9 mouse cellular contexts compared by ENCODE assay signal in the genomic region with DNA sequence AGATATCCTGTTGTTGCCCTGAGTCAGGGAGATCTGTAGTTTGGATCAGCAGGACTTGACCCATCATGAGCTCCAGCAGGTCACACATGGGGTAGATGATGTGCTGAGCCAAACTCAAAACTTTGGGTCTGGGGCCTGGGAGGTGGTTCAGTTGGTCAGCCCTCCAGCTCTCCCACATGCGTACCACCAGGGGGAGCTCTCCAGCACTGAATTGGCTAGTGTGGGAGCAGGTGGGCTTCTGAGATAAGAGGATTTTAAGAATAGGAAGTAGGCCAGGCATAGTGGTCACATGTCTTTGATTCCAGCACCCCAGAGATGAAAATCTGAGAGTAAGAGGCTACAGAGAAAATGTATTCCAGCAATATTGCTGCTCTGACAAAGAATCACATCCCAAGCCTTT. TPM values are rescaled to one million over a fixed set of nuclear protein-coding genes. Genes with fewer than 3 reads are reported as not detected.
A peak's percentile ranks its signal among the peaks of the same experiment; 100 is the strongest.
DNase-seq lines count a peak whose midpoint lies in the region; ATAC-seq and TF ChIP-seq lines count a peak whose summit lies in the region.
"Had no signal": no experiment of that assay in that cellular context is flagged by ENCODE, and none has a peak within 500 bp of the region (broad histone marks: within the 10 kb centered on the region; RNA-seq: fewer than 3 reads in every experiment).

No protein-coding gene starts in this region.

- DNase-seq in heart, postnatal 0 days (ENCODE audit: low spot score), result no peak
- DNase-seq in 416B (ENCODE audit: low read depth) (peak; percentile 64), ES-CJ7 (ENCODE audit: low read depth, low spot score) (peak; percentile 76)
- DNase-seq in embryonic facial prominence, embryonic 14.5 days (ENCODE audit: low spot score), result no peak
- peak; percentile 72 for DNase-seq in midbrain, embryonic 14.5 days
- no peak for DNase-seq in ovary, postnatal 10 days (ENCODE audit: low spot score)
- no peak for DNase-seq in frontal cortex, postnatal 10 days (ENCODE audit: low spot score in 2 of 2)

- no peak overlapping the region for H3K4me2 ChIP-seq in heart, postnatal 0 days (ENCODE audit: low read depth, low read length)
- no peak overlapping the region for H3K4me2 ChIP-seq in heart, embryonic 11.5 days
- no peak overlapping the region for H3K4me2 ChIP-seq in embryonic facial prominence, embryonic 14.5 days (ENCODE audit: low read depth, low read length)
- no peak overlapping the region for H3K4me2 ChIP-seq in midbrain, embryonic 14.5 days (ENCODE audit: low read length)

- peak; percentile 45 for TF ChIP-seq CTCF in heart, postnatal 0 days (IDR thresholded peaks at IDR 0.05; ENCODE audit: low read depth)

- H3K4me1 ChIP-seq in heart, postnatal 0 days (ENCODE audit: control insufficient read depth, insufficient read depth), result no peaks in the 10 kb centered on the region
- H3K4me1 ChIP-seq in heart, embryonic 11.5 days (ENCODE audit: control insufficient read depth, insufficient read depth, low read length), result no peaks in the 10 kb centered on the region
- no peaks in the 10 kb centered on the region for H3K4me1 ChIP-seq in embryonic facial prominence, embryonic 14.5 days (ENCODE audit: control insufficient read depth, insufficient read depth, low read length)
- H3K4me1 ChIP-seq in midbrain, embryonic 14.5 days (ENCODE audit: control insufficient read depth, insufficient read depth, low read length), result no peaks in the 10 kb centered on the region

- no peak overlapping the region for H3K27ac ChIP-seq in heart, postnatal 0 days (ENCODE audit: low read depth)
- H3K27ac ChIP-seq in heart, embryonic 11.5 days (ENCODE audit: low read depth, low read length), result no peak overlapping the region
- no peak overlapping the region for H3K27ac ChIP-seq in embryonic facial prominence, embryonic 14.5 days (replicated peaks; ENCODE audit: low read depth, low read length)
- no peak overlapping the region for H3K27ac ChIP-seq in midbrain, embryonic 14.5 days (replicated peaks; ENCODE audit: low read depth, low read length)

- peaks cover 8% of the 10 kb centered on the region; the same call in 1 of the 2 replicates for H3K9me3 ChIP-seq in heart, postnatal 0 days (replicated peaks; ENCODE audit: control insufficient read depth, low read length)
- H3K9me3 ChIP-seq in heart, embryonic 11.5 days (replicated peaks; ENCODE audit: control insufficient read depth, low read length), result peaks cover 2% of the 10 kb centered on the region; the same call in 1 of the 2 replicates
- H3K9me3 ChIP-seq in embryonic facial prominence, embryonic 14.5 days (ENCODE audit: control insufficient read depth, low read length), result peaks cover 5% of the 10 kb centered on the region; the same call in 1 of the 2 replicates
- H3K9me3 ChIP-seq in midbrain, embryonic 14.5 days (ENCODE audit: control insufficient read depth, low read length), result no peaks in the 10 kb centered on the region

- no peaks in the 10 kb centered on the region for H3K36me3 ChIP-seq in heart, postnatal 0 days (replicated peaks; ENCODE audit: control insufficient read depth, insufficient read depth, low read length)
- H3K36me3 ChIP-seq in heart, embryonic 11.5 days (ENCODE audit: control insufficient read depth, insufficient read depth, low read length), result no peaks in the 10 kb centered on the region
- no peaks in the 10 kb centered on the region for H3K36me3 ChIP-seq in embryonic facial prominence, embryonic 14.5 days (ENCODE audit: control insufficient read depth, insufficient read depth, low read length)
- H3K36me3 ChIP-seq in midbrain, embryonic 14.5 days (ENCODE audit: control insufficient read depth, insufficient read depth, low read length), result no peaks in the 10 kb centered on the region

- WGBS in heart, postnatal 0 days, result 7% methylated on average over 1 of the region's 1 CpGs
- WGBS in heart, embryonic 11.5 days (ENCODE audit: insufficient replicate concordance), result 4% methylated on average over 1 of the region's 1 CpGs
- 8% methylated on average over 1 of the region's 1 CpGs for WGBS in embryonic facial prominence, embryonic 14.5 days
- 15% methylated on average over 1 of the region's 1 CpGs for WGBS in midbrain, embryonic 14.5 days

- no peaks in the 10 kb centered on the region for H3K27me3 ChIP-seq in heart, postnatal 0 days (ENCODE audit: control insufficient read depth, insufficient read depth, low read length)
- no peaks in the 10 kb centered on the region for H3K27me3 ChIP-seq in heart, embryonic 11.5 days (ENCODE audit: control insufficient read depth, insufficient read depth, low read length)
- no peaks in the 10 kb centered on the region for H3K27me3 ChIP-seq in embryonic facial prominence, embryonic 14.5 days (replicated peaks; ENCODE audit: control insufficient read depth, insufficient read depth, low read length)
- no peaks in the 10 kb centered on the region for H3K27me3 ChIP-seq in midbrain, embryonic 14.5 days (ENCODE audit: control insufficient read depth, insufficient read depth, low read length)

- no peak for TF ChIP-seq EP300 in heart, postnatal 0 days (IDR thresholded peaks at IDR 0.05; ENCODE audit: low read depth)

- H3K9ac ChIP-seq in heart, postnatal 0 days (replicated peaks; ENCODE audit: low read depth, low read length), result no peak overlapping the region
- H3K9ac ChIP-seq in heart, embryonic 11.5 days (ENCODE audit: low read depth, low read length), result no peak overlapping the region
- no peak overlapping the region for H3K9ac ChIP-seq in embryonic facial prominence, embryonic 14.5 days (ENCODE audit: low read depth, low read length)
- H3K9ac ChIP-seq in midbrain, embryonic 14.5 days (replicated peaks; ENCODE audit: low read length), result no peak overlapping the region

- no peak overlapping the region for H3K4me3 ChIP-seq in heart, postnatal 0 days (ENCODE audit: low read depth, low read length)
- no peak overlapping the region for H3K4me3 ChIP-seq in heart, embryonic 11.5 days (ENCODE audit: low read depth, low read length)
- H3K4me3 ChIP-seq in embryonic facial prominence, embryonic 14.5 days (ENCODE audit: low read depth, low read length), result no peak overlapping the region
- H3K4me3 ChIP-seq in midbrain, embryonic 14.5 days (replicated peaks; ENCODE audit: low read depth, low read length), result no peak overlapping the region
- H3K4me3 ChIP-seq: erythroblast, embryonic 14.5 days had no signal

- no peak for ATAC-seq in heart, postnatal 0 days (ENCODE audit: insufficient read depth, low read depth)
- ATAC-seq in heart, embryonic 11.5 days (replicated peaks; ENCODE audit: insufficient number of reproducible peaks, low FRiP score, low TSS enrichment), result no peak
- peak; percentile 47; the same call in 1 of the 2 replicates for ATAC-seq in embryonic facial prominence, embryonic 14.5 days (ENCODE audit: low read depth)
- no peak for ATAC-seq in midbrain, embryonic 14.5 days (ENCODE audit: low FRiP score, low TSS enrichment)

RNA-seq across cellular contexts. Expression of a gene that starts 11.8 kb away (rescaled TPM):
- total RNA-seq in heart, postnatal 0 days (2014; rRNA removed; ENCODE audit: low replicate concordance), result 40.2 and 63.7 TPM in 2 replicates
- 18.0 and 18.6 TPM in 2 replicates for polyA plus RNA-seq in heart, postnatal 0 days (2015; fragmentation: Nextera tagmentation; extraction: Ambion mirVana)
- polyA plus RNA-seq in heart, embryonic 11.5 days (2014; fragmentation: Nextera tagmentation; extraction: Ambion mirVana), result 31.6 and 32.9 TPM in 2 replicates
- polyA plus RNA-seq in embryonic facial prominence, embryonic 14.5 days (2014; fragmentation: Nextera tagmentation; extraction: Ambion mirVana), result 35.2 and 36.1 TPM in 2 replicates
- 37.2 and 39.8 TPM in 2 replicates for polyA plus RNA-seq in midbrain, embryonic 14.5 days (2014; fragmentation: Nextera tagmentation; extraction: Ambion mirVana)

RNA-seq across cellular contexts. Expression of a gene that starts 14.9 kb away (rescaled TPM):
- 42.0 and 47.4 TPM in 2 replicates for total RNA-seq in heart, postnatal 0 days (2014; rRNA removed; ENCODE audit: low replicate concordance)
- polyA plus RNA-seq in heart, postnatal 0 days (2015; fragmentation: Nextera tagmentation; extraction: Ambion mirVana), result 21.7 and 23.0 TPM in 2 replicates
- 43.2 and 44.1 TPM in 2 replicates for polyA plus RNA-seq in heart, embryonic 11.5 days (2014; fragmentation: Nextera tagmentation; extraction: Ambion mirVana)
- polyA plus RNA-seq in embryonic facial prominence, embryonic 14.5 days (2014; fragmentation: Nextera tagmentation; extraction: Ambion mirVana), result 77.1 and 90.9 TPM in 2 replicates
- polyA plus RNA-seq in midbrain, embryonic 14.5 days (2014; fragmentation: Nextera tagmentation; extraction: Ambion mirVana), result 75.5 and 75.6 TPM in 2 replicates

RNA-seq across cellular contexts. Expression of a gene that starts 52.5 kb away (rescaled TPM):
- total RNA-seq in heart, postnatal 0 days (2014; rRNA removed; ENCODE audit: low replicate concordance), result 19.3 and 25.4 TPM in 2 replicates
- 2.6 and 2.8 TPM in 2 replicates for polyA plus RNA-seq in heart, postnatal 0 days (2015; fragmentation: Nextera tagmentation; extraction: Ambion mirVana)
- polyA plus RNA-seq in heart, embryonic 11.5 days (2014; fragmentation: Nextera tagmentation; extraction: Ambion mirVana), result 7.2 and 9.6 TPM in 2 replicates
- polyA plus RNA-seq in embryonic facial prominence, embryonic 14.5 days (2014; fragmentation: Nextera tagmentation; extraction: Ambion mirVana), result 34.5 and 35.8 TPM in 2 replicates
- polyA plus RNA-seq in midbrain, embryonic 14.5 days (2014; fragmentation: Nextera tagmentation; extraction: Ambion mirVana), result 0.55 and 1.0 TPM in 2 replicates

Comparison
In these comparisons a context has a peak if more than half of its experiments do, and no peak if none do; other contexts are left out.
1. DNase-seq: peak in 416B (single experiment), ES-CJ7 (single experiment) and midbrain, embryonic 14.5 days (single experiment); none in heart, postnatal 0 days (single experiment), embryonic facial prominence, embryonic 14.5 days (single experiment), ovary, postnatal 10 days (single experiment) and frontal cortex, postnatal 10 days (0 of 2).